Mouse (Mus musculus): ENCODE measurements around the gene Rab32.

- TF ChIP-seq GATA1 (IDR thresholded peaks at IDR 0.05; ENCODE audit: borderline replicate concordance, low read length) (no peak), FLI1 (IDR thresholded peaks at IDR 0.05; ENCODE audit: low read length) (no peak)
These were observed 2.4 kb downstream of the Rab32 start for GRCm38 (mm10) chr10:10555676-10556075.
